Mouse (Mus musculus) forebrain, embryonic 14.5 days (tissue): ENCODE results near the gene Slc7a11. TPM values are rescaled to one million over a fixed set of nuclear protein-coding genes. Genes with fewer than 3 reads are reported as not detected.
A peak's percentile ranks its signal among the peaks of the same experiment; 100 is the strongest.

ENCODE experiments used
- ATAC-seq: fragments of 200-750 bp; cut with Nextera tagmentation; 2 replicates; pipeline ENCODE4 v1.8.0; 2017; ENCODE audit warnings: mild to moderate bottlenecking, moderate library complexity
- DNase-seq: peaks from one replicate; pipeline ENCODE4 v3.0.0-alpha.2; 2015; ENCODE audit warnings: low spot score
- H3K27ac ChIP-seq: fragments of 300-500 bp; sonication (generic); 2 replicates; pipeline ENCODE4 v1.5.1; 2014; ENCODE audit warnings: low read depth, mild to moderate bottlenecking, control low read depth, low read length, moderate library complexity
- H3K27me3 ChIP-seq: fragments of 300-500 bp; sonication (generic); replicated peaks from 2 replicates; pipeline ENCODE4 v1.6.1; 2014; ENCODE audit warnings: low read length, control low read depth, mixed read lengths; ENCODE audit not compliant: control insufficient read depth, insufficient read depth
- H3K36me3 ChIP-seq: fragments of 300-500 bp; sonication (generic); 2 replicates; pipeline ENCODE4 v1.6.1; 2014; ENCODE audit warnings: low read length, control low read depth; ENCODE audit not compliant: control insufficient read depth, insufficient read depth
- H3K4me1 ChIP-seq: fragments of 300-500 bp; sonication (generic); 2 replicates; pipeline ENCODE4 v1.6.1; 2014; ENCODE audit warnings: antibody characterized with exemption, low read length, control low read depth; ENCODE audit not compliant: control insufficient read depth, insufficient read depth
- H3K4me2 ChIP-seq: fragments of 300-500 bp; sonication (generic); 2 replicates; pipeline ENCODE4 v1.6.1; 2014; ENCODE audit warnings: mild to moderate bottlenecking, control low read depth, low read length
- H3K4me3 ChIP-seq: fragments of 300-500 bp; sonication (generic); 2 replicates; pipeline ENCODE4 v1.5.1; 2014; ENCODE audit warnings: low read depth, low read length, control low read depth
- H3K9ac ChIP-seq: fragments of 300-500 bp; sonication (generic); 2 replicates; pipeline ENCODE4 v1.6.1; 2014; ENCODE audit warnings: mild to moderate bottlenecking, low read length, control low read depth, moderate library complexity
- H3K9me3 ChIP-seq: fragments of 300-500 bp; sonication (generic); replicated peaks from 2 replicates; pipeline ENCODE4 v1.6.1; 2016; ENCODE audit warnings: low read length, control low read depth, mixed read lengths; ENCODE audit not compliant: control insufficient read depth
- WGBS: fragments of 180-500 bp; shearing (Covaris S2); extraction: QIAGEN DNeasy Blood & Tissue Kit; methylation state at CpG from one replicate; pipeline ENCODE4 v1.1.7; 2014; 5-methylcytosine and 5-hydroxymethylcytosine counted together
- polyA plus RNA-seq: library from polyadenylated mRNA; unstranded; fragments of >200 nt; fragmentation: Nextera tagmentation; extraction: Ambion mirVana; gene quantifications from 2 replicates; pipeline ENCODE4 v1.2.1, GENCODE M21; 2014

Gene Slc7a11
- polyA plus RNA-seq, 1 experiment from 2014 or later: 1.9 TPM

DNA sequence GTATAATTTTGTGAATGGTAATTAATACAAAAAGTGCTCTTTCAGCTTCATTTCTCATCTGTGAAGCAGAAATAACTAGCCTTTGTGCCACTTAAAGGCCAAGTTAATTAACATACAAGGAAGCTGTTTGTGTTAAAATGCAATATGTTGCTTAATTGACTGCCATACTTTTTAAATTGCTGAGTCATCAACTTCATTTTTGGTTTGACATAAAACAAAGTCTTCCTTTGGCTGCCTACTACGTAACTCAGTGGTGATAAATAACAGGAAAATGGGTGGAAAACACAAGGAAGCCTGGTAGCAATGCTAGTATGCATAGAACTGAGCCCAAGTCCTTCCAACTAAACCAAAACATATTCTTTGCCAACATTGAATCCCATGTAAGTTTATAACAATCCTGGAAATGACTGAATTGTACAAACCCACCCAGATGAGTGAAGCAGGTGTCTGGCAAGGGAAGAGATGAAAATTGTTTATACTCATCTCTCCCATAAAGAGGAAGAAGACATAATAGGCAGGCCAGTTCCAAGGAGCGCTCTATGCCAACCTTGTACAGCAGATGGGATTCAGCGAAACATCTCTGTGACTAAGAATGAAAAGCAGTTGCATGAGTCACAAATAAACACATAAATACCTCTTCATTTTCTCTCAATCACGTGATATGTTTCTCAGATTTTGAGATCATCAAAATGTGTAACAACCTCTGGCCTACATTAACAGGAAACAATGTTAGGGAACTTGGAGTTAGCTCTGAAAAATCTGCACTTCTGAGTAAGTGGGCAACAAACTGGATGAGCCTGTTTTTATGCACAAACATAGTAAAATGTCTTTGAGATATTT, 459.8 kb downstream of the Slc7a11 start:
- Histone ChIP-seq H3K4me1 (no peaks in the 10 kb centered on the region), H3K27me3 (no peaks in the 10 kb centered on the region), H3K9ac (no peak overlapping the region), H3K27ac (no peak overlapping the region), H3K4me2 (no peak overlapping the region), H3K9me3 (no peaks in the 10 kb centered on the region), H3K4me3 (no peak overlapping the region), H3K36me3 (no peaks in the 10 kb centered on the region)
- ATAC-seq (no peak), DNase-seq (peak; percentile 37)
- WGBS: 77% methylated on average over 4 of the region's 4 CpGs

DNA sequence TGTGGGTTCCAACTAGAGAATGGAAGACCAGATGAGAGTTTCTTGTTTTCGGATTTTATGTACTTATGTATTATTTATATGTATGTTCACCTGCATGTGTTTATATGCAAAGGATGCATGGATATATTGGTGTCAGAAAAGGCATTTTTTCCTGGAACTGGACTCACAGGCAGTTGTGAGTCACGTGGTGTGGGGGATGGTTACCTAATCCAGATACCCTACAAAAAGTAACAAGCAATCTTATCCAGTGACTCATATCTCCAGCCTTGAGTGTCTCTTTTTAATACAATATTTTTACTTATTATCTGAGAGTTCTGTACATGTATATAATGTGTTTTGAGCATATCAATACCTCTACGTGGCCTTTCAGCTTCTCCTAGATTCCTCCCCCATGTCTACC, 469.4 kb downstream of the Slc7a11 start:
- Histone ChIP-seq H3K4me2 (no peak overlapping the region), H3K4me1 (no peaks in the 10 kb centered on the region), H3K4me3 (no peak overlapping the region), H3K9ac (no peak overlapping the region), H3K27me3 (no peaks in the 10 kb centered on the region), H3K36me3 (no peaks in the 10 kb centered on the region), H3K27ac (no peak overlapping the region), H3K9me3 (no peaks in the 10 kb centered on the region)
- ATAC-seq (no peak), DNase-seq (no peak)
- WGBS: 90% methylated on average over 3 of the region's 3 CpGs

DNA sequence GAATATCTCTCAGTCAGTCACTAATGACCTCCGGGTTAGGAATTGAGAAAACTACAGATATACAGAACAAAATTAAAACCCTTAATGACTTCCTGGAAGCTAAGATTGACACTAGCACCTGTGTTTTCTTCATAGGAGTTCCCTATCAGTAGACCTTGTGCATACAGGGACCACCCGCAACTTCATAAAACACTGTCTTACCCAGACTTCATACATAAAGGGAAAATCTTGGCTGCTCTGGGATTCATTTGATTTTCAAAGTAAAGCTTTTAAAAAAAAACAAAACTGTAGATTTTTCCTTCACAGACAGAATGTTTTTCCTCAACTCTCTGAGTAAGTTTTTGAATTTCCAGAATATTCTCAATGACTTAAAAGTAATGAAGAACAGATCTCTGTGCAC, 477.8 kb downstream of the Slc7a11 start:
- Histone ChIP-seq H3K4me3 (no peak overlapping the region), H3K4me2 (no peak overlapping the region), H3K27me3 (no peaks in the 10 kb centered on the region), H3K4me1 (no peaks in the 10 kb centered on the region), H3K27ac (no peak overlapping the region), H3K36me3 (no peaks in the 10 kb centered on the region), H3K9me3 (no peaks in the 10 kb centered on the region), H3K9ac (no peak overlapping the region)
- no peak for ATAC-seq
- 93% methylated on average over 2 of the region's 2 CpGs for WGBS
- DNase-seq: no peak

DNA sequence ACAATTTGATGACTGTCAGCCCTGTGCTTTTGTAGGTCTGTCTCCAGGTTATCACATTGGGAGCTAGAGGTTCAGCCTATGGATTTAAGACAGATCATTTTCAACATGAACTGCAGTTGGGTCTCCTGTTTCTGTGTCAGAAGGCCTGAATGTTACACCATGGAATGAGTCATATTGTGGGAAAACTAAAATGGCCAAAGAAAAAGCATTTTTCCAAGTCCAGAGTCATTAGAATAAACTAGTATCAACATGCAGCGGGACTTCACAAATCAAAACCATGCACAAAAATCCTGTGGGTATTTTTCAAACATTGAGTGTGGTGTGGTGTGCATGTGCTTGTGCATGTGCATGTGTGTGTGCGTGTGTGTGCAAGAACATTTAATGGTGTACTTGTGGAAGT, 482.8 kb downstream of the Slc7a11 start:
- no peaks in the 10 kb centered on the region for H3K36me3 ChIP-seq
- no peaks in the 10 kb centered on the region for H3K9me3 ChIP-seq
- no peak overlapping the region for H3K4me3 ChIP-seq
- ATAC-seq: no peak
- H3K9ac ChIP-seq: no peak overlapping the region
- H3K27me3 ChIP-seq: no peaks in the 10 kb centered on the region
- H3K4me1 ChIP-seq: no peaks in the 10 kb centered on the region
- WGBS: 93% methylated on average over 2 of the region's 2 CpGs
- no peak for DNase-seq
- H3K27ac ChIP-seq: no peak overlapping the region
- no peak overlapping the region for H3K4me2 ChIP-seq

DNA sequence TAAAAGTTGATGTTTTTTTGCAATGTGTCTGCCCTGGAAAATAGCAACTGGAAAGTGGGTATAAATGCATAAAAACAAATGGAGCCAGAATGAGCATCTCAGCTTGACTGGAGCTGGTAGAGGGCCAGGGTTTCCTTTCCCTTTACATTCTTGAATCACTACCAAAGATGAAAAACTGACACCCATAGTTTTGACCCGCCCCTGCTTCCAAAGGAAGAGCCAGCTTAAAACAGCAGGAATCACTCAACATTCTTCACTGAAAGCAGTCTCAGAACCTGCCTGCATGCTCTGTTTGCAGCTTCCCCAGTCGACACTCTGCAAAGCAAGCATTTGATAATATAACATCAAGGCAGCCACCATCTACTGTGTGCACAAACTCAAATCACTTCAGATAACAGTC, 496.6 kb downstream of the Slc7a11 start:
- no peak for ATAC-seq
- no peaks in the 10 kb centered on the region for H3K9me3 ChIP-seq
- H3K36me3 ChIP-seq: no peaks in the 10 kb centered on the region
- no peak overlapping the region for H3K4me3 ChIP-seq
- WGBS: 61% methylated on average over 2 of the region's 2 CpGs
- peak; percentile 7 for DNase-seq
- no peak overlapping the region for H3K4me2 ChIP-seq
- no peak overlapping the region for H3K27ac ChIP-seq
- H3K9ac ChIP-seq: no peak overlapping the region
- no peaks in the 10 kb centered on the region for H3K27me3 ChIP-seq
- H3K4me1 ChIP-seq: no peaks in the 10 kb centered on the region

DNA sequence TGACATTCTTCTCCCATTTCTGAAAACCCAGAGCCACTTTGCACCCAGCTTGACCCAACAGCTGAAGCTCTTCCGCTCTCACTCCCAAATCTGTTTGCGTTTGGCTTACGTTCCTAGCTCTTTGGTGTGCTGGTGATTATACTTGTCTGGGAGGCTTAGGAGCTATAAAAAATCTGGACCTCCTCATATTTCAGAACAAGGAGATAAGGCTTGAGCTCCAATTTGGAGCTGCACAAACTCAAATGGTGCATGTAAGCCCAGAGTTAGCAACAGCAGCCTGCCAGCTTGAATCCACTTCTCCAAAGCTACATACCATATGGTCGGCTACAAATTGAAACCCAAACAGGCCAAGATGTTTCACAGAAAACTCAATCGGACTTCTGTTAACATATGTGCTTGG, 498.6 kb downstream of the Slc7a11 start:
- DNase-seq: peak; percentile 46
- Histone ChIP-seq H3K36me3 (no peaks in the 10 kb centered on the region), H3K9ac (no peak overlapping the region), H3K27ac (no peak overlapping the region), H3K9me3 (no peaks in the 10 kb centered on the region), H3K4me2 (no peak overlapping the region), H3K4me3 (no peak overlapping the region), H3K27me3 (no peaks in the 10 kb centered on the region), H3K4me1 (no peaks in the 10 kb centered on the region)
- ATAC-seq: peak; percentile 37; the same call in 1 of the 2 replicates
- WGBS: 83% methylated on average over 5 of the region's 5 CpGs

DNA sequence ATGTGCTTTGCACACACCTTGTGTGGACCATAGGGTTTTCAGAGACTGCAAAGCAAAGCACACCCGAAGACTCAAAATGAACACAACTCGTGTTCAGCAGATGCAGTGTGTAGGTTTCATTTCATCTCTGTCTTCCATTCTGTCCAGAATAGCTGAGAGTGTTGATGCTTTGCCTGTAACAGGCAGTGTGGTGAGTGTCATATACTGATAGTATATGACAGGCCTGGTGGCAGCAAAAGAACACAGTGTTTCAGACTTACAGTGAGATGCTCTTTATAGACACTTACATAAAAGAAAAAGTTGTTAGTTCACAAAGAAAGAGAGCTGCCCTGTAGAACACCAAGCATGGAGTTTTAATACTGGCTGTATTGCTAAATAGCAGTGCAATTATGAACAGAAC, 505.8 kb downstream of the Slc7a11 start:
- H3K9ac ChIP-seq: no peak overlapping the region
- WGBS: 88% methylated on average over 2 of the region's 2 CpGs
- no peak overlapping the region for H3K4me3 ChIP-seq
- H3K4me2 ChIP-seq: no peak overlapping the region
- H3K27me3 ChIP-seq: no peaks in the 10 kb centered on the region
- H3K9me3 ChIP-seq: no peaks in the 10 kb centered on the region
- H3K27ac ChIP-seq: no peak overlapping the region
- no peaks in the 10 kb centered on the region for H3K36me3 ChIP-seq
- ATAC-seq (no peak), DNase-seq (no peak)
- no peaks in the 10 kb centered on the region for H3K4me1 ChIP-seq

DNA sequence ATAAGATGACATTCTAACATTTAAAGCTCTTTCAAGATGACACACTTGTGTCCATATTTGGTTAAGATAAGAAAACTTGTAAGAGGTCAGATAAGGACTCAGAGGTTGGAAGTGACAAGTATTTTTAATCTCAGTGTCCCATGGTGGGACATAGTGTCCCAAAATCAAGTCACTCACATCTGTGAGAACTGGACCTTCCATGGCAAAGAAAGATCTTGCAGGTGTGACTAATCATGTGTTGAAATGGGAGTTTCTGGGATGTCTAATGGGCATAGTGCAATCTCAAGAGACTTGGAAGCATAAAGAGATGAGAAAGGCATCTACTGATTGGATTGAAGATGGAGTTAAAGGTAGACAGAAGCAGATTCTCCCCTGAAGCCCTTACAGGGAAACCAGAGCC, 513.9 kb downstream of the Slc7a11 start:
- no peak for DNase-seq

DNA sequence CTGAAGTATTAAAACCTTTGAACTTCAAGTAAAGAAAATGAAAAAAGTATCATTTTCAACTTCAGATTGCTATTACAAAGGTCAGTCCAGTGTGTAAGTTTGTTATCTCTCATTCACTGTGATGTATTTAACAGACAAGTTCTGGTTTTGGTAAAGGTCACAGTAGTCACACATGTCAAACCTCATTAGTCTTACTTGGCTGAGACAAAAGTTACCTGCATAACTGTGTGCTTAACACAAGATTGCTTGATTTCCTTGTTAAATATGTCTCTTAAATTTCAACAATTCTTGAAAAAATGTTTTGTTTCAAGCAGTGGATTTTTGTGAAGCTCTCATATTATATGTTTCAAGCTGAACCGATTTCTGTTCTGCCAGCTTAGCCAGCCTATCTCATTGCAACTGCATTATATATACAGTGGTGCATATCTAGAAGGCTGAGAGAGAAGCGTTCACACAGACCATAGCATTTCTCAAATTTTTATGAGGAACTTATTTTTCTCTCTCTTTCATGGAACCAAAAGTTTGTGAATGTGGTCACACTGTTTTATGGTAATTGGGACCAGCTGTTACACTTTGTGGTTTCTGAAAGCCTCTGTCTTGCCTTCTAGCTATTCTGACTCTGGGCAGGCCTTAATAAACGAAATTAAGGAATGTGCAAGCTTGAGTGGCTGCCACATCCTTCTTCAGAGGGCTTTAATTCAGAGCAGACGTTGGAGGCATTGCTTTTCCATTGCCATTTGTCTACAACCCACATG, 514.7 kb downstream of the Slc7a11 start:
- Histone ChIP-seq H3K27ac (no peak overlapping the region), H3K9ac (no peak overlapping the region), H3K4me3 (no peak overlapping the region), H3K9me3 (no peaks in the 10 kb centered on the region), H3K36me3 (no peaks in the 10 kb centered on the region), H3K4me2 (no peak overlapping the region), H3K27me3 (no peaks in the 10 kb centered on the region), H3K4me1 (no peaks in the 10 kb centered on the region)
- WGBS: 51% methylated on average over 4 of the region's 4 CpGs
- no peak for DNase-seq
- no peak for ATAC-seq

More for the DNA sequence above, 513.9 kb downstream of the Slc7a11 start:
- Histone ChIP-seq H3K4me3 (no peak overlapping the region), H3K27ac (no peak overlapping the region), H3K9ac (no peak overlapping the region), H3K4me1 (no peaks in the 10 kb centered on the region), H3K4me2 (no peak overlapping the region), H3K36me3 (no peaks in the 10 kb centered on the region), H3K27me3 (no peaks in the 10 kb centered on the region), H3K9me3 (no peaks in the 10 kb centered on the region)
- ATAC-seq: no peak
